Mouse (Mus musculus) gastrocnemius, adult 2 months (tissue): ENCODE measurements around the gene Auts2. TPM values are rescaled to one million over a fixed set of nuclear protein-coding genes. Genes with fewer than 3 reads are reported as not detected.
A peak's percentile ranks its signal among the peaks of the same experiment; 100 is the strongest.

Source experiments
- DNase-seq: peaks from one replicate; pipeline ENCODE4 v3.0.0; 2022
- H3K27ac ChIP-seq: fragments of 200-600 bp; 2 replicates; pipeline ENCODE4 v1.8.1; 2022; ENCODE audit warnings: mild to moderate bottlenecking
- H3K4me3 ChIP-seq: fragments of 200-600 bp; 2 replicates; pipeline ENCODE4 v1.8.1; 2022; ENCODE audit warnings: mild to moderate bottlenecking, moderate library complexity
- CTCF ChIP-seq: fragments of 200-600 bp; IDR thresholded peaks from 2 replicates; pipeline ENCODE4 v1.8.1; 2022; ENCODE audit warnings: antibody characterized with exemption, mild to moderate bottlenecking, moderate library complexity
- intact Hi-C: fragments of 180-260 bp; cut with DNase I; formaldehyde crosslinking; loops from one replicate; pipeline ENCODE4 v1.15.1; 2025
- total RNA-seq, 2 experiments: library from RNA; stranded (reverse); gene quantifications; 2 replicates each; pipeline ENCODE4 v1.2.3; 2021

Auts2 gene
- total RNA-seq, 2 experiments from 2014 or later = 13.0 to 31.1 TPM

- intact Hi-C loops = no loop called here
Measured at GRCm38 (mm10) chr5:131654206-131654605, 888.9 kb downstream of the Auts2 start.

GRCm38 (mm10) chr5:131650381-131650891 lies 892.7 kb downstream of the Auts2 start:
- DNase-seq = no peak
- intact Hi-C loops = no loop called here
- no peak for TF ChIP-seq CTCF
- Histone ChIP-seq H3K27ac (no peak overlapping the region; the same call in 1 of the 2 replicates), H3K4me3 (no peak overlapping the region)

More at GRCm38 (mm10) chr5:131654206-131654605, 888.9 kb downstream of the Auts2 start:
- DNase-seq = no peak
- Histone ChIP-seq H3K4me3 (no peak overlapping the region), H3K27ac (no peak overlapping the region)
- TF ChIP-seq CTCF = no peak

- TF ChIP-seq CTCF = no peak
- Histone ChIP-seq H3K27ac (peak overlapping the region; percentile 61), H3K4me3 (peak overlapping the region; percentile 29; the same call in 1 of the 2 replicates)
- intact Hi-C loops = loop anchor here (5.0 kb wide), 2 partner anchors 90 to 110 kb away; no protein-coding TSS in a partner anchor
- DNase-seq = peak; percentile 65
Measured at GRCm38 (mm10) chr5:131647683-131648119, 895.4 kb downstream of the Auts2 start.

GRCm38 (mm10) chr5:131647104-131647682 lies 896.0 kb downstream of the Auts2 start:
- peak overlapping the region; percentile 29; the same call in 1 of the 2 replicates for H3K4me3 ChIP-seq
- TF ChIP-seq CTCF = no peak
- intact Hi-C loops = loop anchor here (5.0 kb wide), 2 partner anchors 90 to 110 kb away; no protein-coding TSS in a partner anchor

GRCm38 (mm10) chr5:131646192-131646775 lies 896.9 kb downstream of the Auts2 start:
- H3K27ac ChIP-seq = no peak overlapping the region
- H3K4me3 ChIP-seq = no peak overlapping the region
- no peak for DNase-seq
- intact Hi-C loops = loop anchor here (5.0 kb wide), 2 partner anchors 89 to 109 kb away; no protein-coding TSS in a partner anchor
- no peak for TF ChIP-seq CTCF

More at GRCm38 (mm10) chr5:131647104-131647682, 896.0 kb downstream of the Auts2 start:
- H3K27ac ChIP-seq = peak overlapping the region; percentile 61
- no peak for DNase-seq

GRCm38 (mm10) chr5:131645341-131646191 lies 897.6 kb downstream of the Auts2 start:
- TF ChIP-seq CTCF = no peak
- DNase-seq = no peak
- intact Hi-C loops = loop anchor here (5.0 kb wide), 2 partner anchors 88 to 108 kb away; no protein-coding TSS in a partner anchor

GRCm38 (mm10) chr5:131644331-131644730 lies 898.8 kb downstream of the Auts2 start:
- Histone ChIP-seq H3K27ac (no peak overlapping the region), H3K4me3 (no peak overlapping the region)
- DNase-seq = no peak
- no peak for TF ChIP-seq CTCF
- intact Hi-C loops = no loop called here

More at GRCm38 (mm10) chr5:131645341-131646191, 897.6 kb downstream of the Auts2 start:
- H3K4me3 ChIP-seq = no peak overlapping the region
- no peak overlapping the region for H3K27ac ChIP-seq

- H3K27ac ChIP-seq = peak overlapping the region; percentile 66
- no peak for TF ChIP-seq CTCF
- DNase-seq = peak; percentile 38
- H3K4me3 ChIP-seq = peak overlapping the region; percentile 35
- intact Hi-C loops = no loop called here
Measured at GRCm38 (mm10) chr5:131643176-131644174, 899.7 kb downstream of the Auts2 start.

- DNase-seq = peak; percentile 28
- Histone ChIP-seq H3K4me3 (peak overlapping the region; percentile 35; the same call in 1 of the 2 replicates), H3K27ac (peak overlapping the region; percentile 66)
- intact Hi-C loops = no loop called here
- no peak for TF ChIP-seq CTCF
Measured at GRCm38 (mm10) chr5:131642752-131643151, 900.4 kb downstream of the Auts2 start.

GRCm38 (mm10) chr5:131636431-131636830 lies 906.7 kb downstream of the Auts2 start:
- no peak for TF ChIP-seq CTCF
- no peak for DNase-seq
- Histone ChIP-seq H3K4me3 (no peak overlapping the region), H3K27ac (no peak overlapping the region)
- intact Hi-C loops = no loop called here

GRCm38 (mm10) chr5:131634731-131635130 lies 908.4 kb downstream of the Auts2 start:
- TF ChIP-seq CTCF = no peak
- DNase-seq = no peak
- intact Hi-C loops = no loop called here
- Histone ChIP-seq H3K4me3 (no peak overlapping the region), H3K27ac (no peak overlapping the region)
